Mouse (Mus musculus): ENCODE data around the gene Ces2e.

The Ces2e gene

DNA sequence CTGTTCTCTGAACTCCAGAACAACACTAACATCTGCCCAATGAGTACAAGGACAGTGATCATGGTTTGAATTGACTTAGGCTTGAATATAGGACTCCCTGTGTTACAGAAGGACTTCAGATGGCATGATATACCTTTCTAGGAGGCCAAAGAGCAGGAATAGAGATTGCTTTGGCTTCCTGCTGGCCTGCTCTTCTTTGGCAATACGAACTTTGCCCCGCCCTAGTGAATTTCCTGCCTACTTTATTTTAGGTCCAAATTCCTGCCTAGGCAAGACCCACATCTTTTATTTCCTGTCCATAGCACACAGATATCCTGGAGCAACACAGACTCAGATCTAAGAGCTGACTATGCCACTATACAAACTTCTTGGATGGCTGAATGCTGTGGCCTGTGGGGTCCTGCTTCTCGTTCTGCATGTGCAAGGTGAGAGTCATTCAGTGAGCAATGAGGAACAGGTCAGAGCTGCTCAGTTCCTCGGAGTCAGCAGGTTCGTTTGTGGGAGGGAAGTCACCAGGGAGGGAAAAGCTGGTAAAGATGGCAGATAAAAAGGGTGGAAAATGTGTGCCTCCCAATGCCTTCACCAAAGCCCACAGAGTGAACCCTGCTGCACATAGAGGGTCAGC lies at the start of gene Ces2e:
Gene Ces2e, plus strand, starts transcription at position 289 of the 625 bp plus-strand sequence.
- peak; percentile 70; the same call in 1 of the 2 replicates for TF ChIP-seq GATA4 (IDR thresholded peaks at IDR 0.05; ENCODE audit: insufficient replicate concordance, low read length)

DNA sequence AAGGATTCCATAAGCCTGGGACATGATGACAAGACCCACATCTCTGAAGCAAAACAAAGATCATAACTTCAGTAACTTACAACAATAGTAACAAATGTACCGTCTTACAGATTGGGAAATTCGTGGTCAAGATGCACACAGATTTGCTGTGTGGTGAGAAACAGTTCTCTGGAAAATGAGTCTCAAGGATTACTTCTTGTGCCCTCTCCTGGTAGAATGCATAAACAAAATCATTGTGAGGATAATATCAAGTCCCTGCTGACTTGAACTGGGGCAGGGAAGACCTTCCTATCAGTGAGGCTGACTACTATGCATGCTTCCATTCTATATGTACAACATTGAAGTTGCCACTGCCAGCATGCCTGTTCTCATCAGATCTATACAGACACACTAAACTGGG lies 24.3 kb upstream of the Ces2e start:
- TF ChIP-seq GATA4 (IDR thresholded peaks at IDR 0.05; ENCODE audit: insufficient replicate concordance, low read length): no peak

DNA sequence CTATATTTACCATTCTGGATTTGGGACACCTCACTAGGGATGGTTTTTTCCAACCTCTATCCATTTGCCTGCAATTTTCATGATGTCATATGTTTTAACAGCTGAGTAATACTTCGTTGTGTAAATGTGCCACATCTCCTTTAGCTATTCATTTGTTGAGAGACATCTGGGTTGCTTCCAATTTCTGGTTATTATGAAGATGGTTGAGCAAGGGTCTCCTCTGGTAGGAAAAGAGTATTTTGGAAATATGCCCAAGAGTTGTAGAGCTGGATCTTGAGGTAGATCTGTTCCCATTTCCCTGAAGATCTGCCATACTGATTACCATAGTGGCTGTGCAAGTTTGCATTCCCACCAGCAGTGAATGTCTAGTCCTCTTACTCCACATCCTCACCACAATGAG lies 18.9 kb upstream of the Ces2e start:
- TF ChIP-seq GATA4 (IDR thresholded peaks at IDR 0.05; ENCODE audit: insufficient replicate concordance, low read length): no peak

DNA sequence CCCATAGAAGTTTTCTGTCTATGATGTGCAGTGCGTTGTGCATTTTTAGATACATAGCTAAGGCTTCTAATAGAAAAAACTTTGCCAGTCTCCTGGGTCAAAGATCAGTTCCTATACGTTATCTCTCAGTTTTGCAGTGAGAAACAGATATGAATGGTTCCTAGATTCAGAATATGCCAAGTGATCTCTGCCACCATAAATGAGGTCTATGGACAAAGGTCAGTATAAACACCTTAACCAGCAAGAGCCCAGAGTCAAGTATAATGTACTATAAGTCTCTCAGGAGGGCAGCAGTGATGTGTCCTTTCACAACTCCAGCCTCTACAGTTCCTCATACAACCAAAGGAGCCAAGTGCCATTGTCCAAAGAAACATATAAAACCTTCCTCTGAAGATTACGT lies 1.2 kb downstream of the Ces2e start:
- TF ChIP-seq GATA4 (IDR thresholded peaks at IDR 0.05; ENCODE audit: insufficient replicate concordance, low read length): no peak

DNA sequence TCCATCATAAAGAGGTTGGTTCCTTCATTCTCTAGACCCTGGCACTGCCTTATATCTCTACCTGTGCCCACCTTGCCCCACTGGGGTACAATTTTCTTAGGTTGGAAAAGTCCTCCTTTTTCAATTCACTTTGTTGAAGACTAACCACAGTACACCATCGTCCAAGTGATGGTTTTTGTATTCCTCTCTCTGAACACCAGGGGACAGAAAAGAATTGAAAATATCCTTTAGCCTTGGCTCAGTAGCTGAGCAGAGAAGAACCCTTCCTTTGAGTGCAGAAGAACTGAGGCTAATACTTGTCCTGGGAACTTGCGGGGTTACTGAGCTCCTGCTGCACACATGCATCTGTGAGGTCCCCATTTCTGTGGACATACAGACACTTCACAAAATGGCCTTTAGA lies 18.6 kb downstream of the Ces2e start:
- no peak for TF ChIP-seq GATA4 (IDR thresholded peaks at IDR 0.05; ENCODE audit: insufficient replicate concordance, low read length)

DNA sequence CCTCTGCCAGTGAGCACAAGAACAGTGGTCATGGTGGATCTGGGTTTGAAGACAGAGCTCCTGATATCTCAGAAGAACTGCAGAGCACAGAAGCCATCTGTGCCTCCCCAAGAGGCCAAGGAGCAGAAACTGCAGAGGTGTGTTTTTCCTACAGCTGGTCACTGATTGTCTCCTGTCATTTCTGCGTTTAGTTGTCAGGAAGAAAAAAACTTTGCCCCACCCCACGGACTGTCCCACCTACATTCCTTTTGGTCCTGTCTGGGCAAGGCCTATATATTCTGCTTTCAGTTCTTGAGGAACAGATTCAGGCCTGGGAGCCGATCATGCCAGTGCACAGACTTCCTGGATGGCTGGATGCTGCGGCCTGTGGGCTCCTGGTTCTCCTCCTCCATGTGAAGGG lies 21.0 kb downstream of the Ces2e start, which contains the start of gene Ces2f:
Gene Ces2f, plus strand, starts transcription at position 301 of the 400 bp plus-strand sequence.
- TF ChIP-seq GATA4 (IDR thresholded peaks at IDR 0.05; ENCODE audit: insufficient replicate concordance, low read length): no peak

DNA sequence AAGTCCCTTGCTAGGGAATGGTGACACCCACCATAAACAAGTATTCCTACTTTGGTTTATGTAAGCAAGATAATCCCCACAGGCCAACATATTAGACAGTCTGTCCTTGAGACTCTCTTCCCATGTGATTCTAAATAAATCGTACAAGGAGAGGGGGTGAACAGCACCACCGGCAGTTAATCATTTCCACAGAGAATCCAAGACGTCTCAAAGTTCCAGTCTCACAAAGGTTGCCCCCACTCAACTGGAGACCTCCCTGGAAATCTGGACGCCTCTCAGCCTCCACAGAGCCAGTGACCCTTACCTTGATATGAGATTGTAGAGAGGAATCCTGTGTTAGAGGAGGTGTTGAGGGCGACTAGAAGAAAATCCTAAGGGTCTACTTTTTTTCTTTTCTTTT lies 23.0 kb downstream of the Ces2e start:
- no peak for TF ChIP-seq GATA4 (IDR thresholded peaks at IDR 0.05; ENCODE audit: insufficient replicate concordance, low read length)

DNA sequence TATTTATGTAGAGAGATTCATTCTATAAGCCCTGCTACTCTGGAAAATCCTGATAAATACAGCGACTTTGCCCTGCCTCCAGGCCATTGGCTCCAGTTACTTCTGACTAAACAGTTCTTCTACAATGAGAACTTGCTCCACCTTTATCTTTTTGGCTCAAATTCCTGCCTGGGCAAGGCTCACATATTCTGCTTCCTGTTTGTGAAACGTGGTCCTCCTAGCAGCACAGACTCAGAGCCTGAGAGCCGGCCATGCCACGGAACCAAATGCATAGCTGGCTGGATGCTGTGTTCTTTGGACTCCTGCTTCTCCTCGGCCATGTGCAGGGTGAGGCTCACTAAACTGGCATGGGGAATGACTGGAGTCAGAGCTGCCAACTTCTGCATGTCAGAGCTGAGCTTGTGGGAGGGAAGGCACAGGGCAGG lies 35.5 kb downstream of the Ces2e start, which contains the start of gene Ces2g:
Gene Ces2g, plus strand, starts transcription at position 182 of the 425 bp plus-strand sequence.
- peak; percentile 68; the same call in 1 of the 2 replicates for TF ChIP-seq GATA4 (IDR thresholded peaks at IDR 0.05; ENCODE audit: insufficient replicate concordance, low read length)

DNA sequence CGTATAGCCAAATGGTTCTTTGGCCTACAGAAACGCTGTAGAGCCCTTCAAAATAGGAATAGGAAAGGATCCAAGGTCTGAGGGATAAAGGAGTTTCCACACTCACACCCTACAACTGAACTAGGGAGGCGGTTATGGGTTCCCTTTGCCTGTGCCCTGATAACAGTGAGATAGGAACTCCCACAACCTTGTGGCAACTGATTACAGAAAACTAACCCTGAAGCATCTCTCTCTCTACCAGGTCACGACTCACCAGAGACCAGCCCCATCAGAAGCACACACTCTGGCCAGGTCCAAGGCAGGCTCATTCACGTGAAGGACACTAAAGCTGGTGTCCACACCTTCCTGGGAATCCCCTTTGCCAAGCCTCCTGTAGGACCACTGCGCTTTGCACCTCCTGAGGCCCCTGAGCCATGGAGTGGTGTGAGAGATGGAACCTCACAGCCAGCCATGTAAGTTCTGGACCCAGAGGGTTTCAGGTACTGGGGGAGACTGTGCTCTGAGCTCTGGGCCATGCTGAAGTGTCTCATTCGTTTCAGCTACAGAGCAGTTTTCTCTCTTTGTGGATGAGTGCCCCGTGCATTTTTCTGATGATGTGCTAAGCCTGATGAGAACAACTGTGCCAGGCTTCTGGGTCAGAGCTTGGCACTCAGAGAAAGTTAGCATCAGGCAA lies 36.3 kb downstream of the Ces2e start:
- TF ChIP-seq GATA4 (IDR thresholded peaks at IDR 0.05; ENCODE audit: insufficient replicate concordance, low read length): no peak

DNA sequence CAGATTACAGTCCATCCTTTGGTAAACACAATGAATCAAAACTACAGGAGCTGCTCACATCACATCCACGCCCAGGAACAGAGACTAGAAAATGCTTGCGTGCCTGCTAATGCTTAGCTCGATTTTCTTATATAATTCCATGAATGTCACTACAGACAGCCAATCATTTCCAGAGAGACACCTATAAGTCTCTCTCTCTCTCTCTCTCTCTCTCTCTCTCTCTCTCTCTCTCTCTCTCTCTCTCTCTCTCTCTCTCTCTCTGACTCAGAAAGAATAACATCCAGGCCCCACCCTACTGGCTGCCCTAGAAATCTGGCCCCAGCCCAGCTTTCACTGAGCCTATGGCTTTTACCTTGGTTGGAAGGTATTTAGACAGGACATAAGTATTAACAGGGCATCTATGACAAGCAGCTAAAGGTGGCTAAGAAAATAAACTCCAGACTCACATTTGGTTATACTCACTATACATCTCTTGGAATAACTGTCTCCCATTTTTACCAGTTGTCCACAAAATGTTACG lies 37.4 kb downstream of the Ces2e start:
- no peak for TF ChIP-seq GATA4 (IDR thresholded peaks at IDR 0.05; ENCODE audit: insufficient replicate concordance, low read length)

DNA sequence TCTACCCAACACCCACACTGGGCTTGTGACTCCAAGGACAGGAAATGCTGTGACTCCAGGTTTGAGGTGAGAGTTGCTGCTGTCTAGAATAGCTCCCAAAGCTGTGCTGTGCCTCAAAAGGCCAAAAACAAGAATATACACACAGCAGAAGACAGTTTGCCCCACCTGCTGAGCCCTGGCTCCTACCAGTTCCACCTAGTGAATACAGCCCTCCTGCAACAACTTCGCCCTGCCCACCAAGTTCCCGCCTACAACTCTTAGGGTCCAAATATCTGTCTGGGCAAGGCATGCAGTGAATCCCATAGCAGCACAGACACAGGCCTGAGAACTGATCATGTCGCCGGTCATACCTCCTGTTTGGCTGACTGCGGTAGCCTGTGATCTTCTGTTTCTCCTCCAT lies 58.1 kb downstream of the Ces2e start:
- TF ChIP-seq GATA4 (IDR thresholded peaks at IDR 0.05; ENCODE audit: insufficient replicate concordance, low read length): no peak

Measured in liver, adult (tissue).